Mouse (Mus musculus): ENCODE measurements around the gene Nup205. TPM values are rescaled to one million over a fixed set of nuclear protein-coding genes. Genes with fewer than 3 reads are reported as not detected.

The Nup205 gene
- total and polyA plus RNA-seq, 2 experiments from 2014 or later, result 10.3 to 41.7 TPM

GRCm38 (mm10) chr6:35252477-35253346 is 75.5 kb downstream of the Nup205 start:
- Histone ChIP-seq H3K4me2 (ENCODE audit: low read depth, low read length, poor library complexity, severe bottlenecking) (peak overlapping the region; percentile 69), H3K9ac (replicated peaks; ENCODE audit: low read length, poor library complexity, severe bottlenecking) (peak overlapping the region; percentile 55), H3K36me3 (ENCODE audit: insufficient read depth, low read length) (no peaks in the 10 kb centered on the region), H3K9me3 (ENCODE audit: low read length) (no peaks in the 10 kb centered on the region), H3K27me3 (ENCODE audit: insufficient read depth, low read length) (no peaks in the 10 kb centered on the region), H3K4me1 (ENCODE audit: insufficient read depth, low read length) (no peaks in the 10 kb centered on the region), H3K27ac (ENCODE audit: low read depth, low read length) (peak overlapping the region; percentile 57; the same call in 1 of the 2 replicates), H3K4me3 (ENCODE audit: low read depth, low read length) (peak overlapping the region; percentile 78)
- DNase-seq (ENCODE audit: low spot score) (peak; percentile 80), ATAC-seq (ENCODE audit: low FRiP score) (peak; percentile 87)
- TF ChIP-seq CTCF (IDR thresholded peaks at IDR 0.05), result peak; percentile 93
- under 1% methylated on average over 53 of the region's 60 CpGs for WGBS

GRCm38 (mm10) chr6:35253474-35253873 is 76.3 kb downstream of the Nup205 start:
- no peaks in the 10 kb centered on the region for H3K9me3 ChIP-seq (ENCODE audit: low read length)

GRCm38 (mm10) chr6:35254136-35254904 is 77.1 kb downstream of the Nup205 start:
- Histone ChIP-seq H3K4me2 (ENCODE audit: low read depth, low read length, poor library complexity, severe bottlenecking) (peak overlapping the region; percentile 5; the same call in 1 of the 2 replicates), H3K27ac (ENCODE audit: low read depth, low read length) (no peak overlapping the region), H3K4me3 (ENCODE audit: low read depth, low read length) (no peak overlapping the region), H3K27me3 (ENCODE audit: insufficient read depth, low read length) (no peaks in the 10 kb centered on the region), H3K36me3 (ENCODE audit: insufficient read depth, low read length) (no peaks in the 10 kb centered on the region), H3K9ac (replicated peaks; ENCODE audit: low read length, poor library complexity, severe bottlenecking) (no peak overlapping the region), H3K4me1 (ENCODE audit: insufficient read depth, low read length) (no peaks in the 10 kb centered on the region), H3K9me3 (ENCODE audit: low read length) (no peaks in the 10 kb centered on the region)
- no peak for TF ChIP-seq CTCF (IDR thresholded peaks at IDR 0.05)
- ATAC-seq (ENCODE audit: low FRiP score) (no peak), DNase-seq (ENCODE audit: low spot score) (no peak)
- 58% methylated on average over 9 of the region's 9 CpGs for WGBS

More at GRCm38 (mm10) chr6:35253474-35253873, 76.3 kb downstream of the Nup205 start:
- Histone ChIP-seq H3K36me3 (ENCODE audit: insufficient read depth, low read length) (no peaks in the 10 kb centered on the region), H3K4me3 (ENCODE audit: low read depth, low read length) (peak overlapping the region; percentile 78), H3K4me2 (ENCODE audit: low read depth, low read length, poor library complexity, severe bottlenecking) (peak overlapping the region; percentile 69), H3K4me1 (ENCODE audit: insufficient read depth, low read length) (no peaks in the 10 kb centered on the region), H3K27ac (ENCODE audit: low read depth, low read length) (no peak overlapping the region), H3K27me3 (ENCODE audit: insufficient read depth, low read length) (no peaks in the 10 kb centered on the region), H3K9ac (replicated peaks; ENCODE audit: low read length, poor library complexity, severe bottlenecking) (no peak overlapping the region)
- ATAC-seq (ENCODE audit: low FRiP score) (no peak), DNase-seq (ENCODE audit: low spot score) (no peak)
- 49% methylated on average over 5 of the region's 5 CpGs for WGBS
- TF ChIP-seq CTCF (IDR thresholded peaks at IDR 0.05), result no peak

- no peaks in the 10 kb centered on the region for H3K36me3 ChIP-seq (ENCODE audit: insufficient read depth, low read length)
- no peak overlapping the region for H3K9ac ChIP-seq (replicated peaks; ENCODE audit: low read length, poor library complexity, severe bottlenecking)
- no peak for TF ChIP-seq CTCF (IDR thresholded peaks at IDR 0.05)
- 66% methylated on average over 12 of the region's 12 CpGs for WGBS
- no peak overlapping the region for H3K4me2 ChIP-seq (ENCODE audit: low read depth, low read length, poor library complexity, severe bottlenecking)
- H3K27ac ChIP-seq (ENCODE audit: low read depth, low read length), result no peak overlapping the region
- no peak for ATAC-seq (ENCODE audit: low FRiP score)
- H3K4me1 ChIP-seq (ENCODE audit: insufficient read depth, low read length), result no peaks in the 10 kb centered on the region
- H3K4me3 ChIP-seq (ENCODE audit: low read depth, low read length), result no peak overlapping the region
- no peaks in the 10 kb centered on the region for H3K27me3 ChIP-seq (ENCODE audit: insufficient read depth, low read length)
- no peak for DNase-seq (ENCODE audit: low spot score)
- H3K9me3 ChIP-seq (ENCODE audit: low read length), result no peaks in the 10 kb centered on the region
These were observed 77.8 kb downstream of the Nup205 start for GRCm38 (mm10) chr6:35255017-35255416.

- Histone ChIP-seq H3K9me3 (ENCODE audit: low read length) (no peaks in the 10 kb centered on the region), H3K27me3 (ENCODE audit: insufficient read depth, low read length) (no peaks in the 10 kb centered on the region), H3K4me1 (ENCODE audit: insufficient read depth, low read length) (no peaks in the 10 kb centered on the region), H3K4me3 (ENCODE audit: low read depth, low read length) (no peak overlapping the region), H3K36me3 (ENCODE audit: insufficient read depth, low read length) (peaks cover 5% of the 10 kb centered on the region; the same call in 1 of the 2 replicates), H3K4me2 (ENCODE audit: low read depth, low read length, poor library complexity, severe bottlenecking) (no peak overlapping the region), H3K9ac (replicated peaks; ENCODE audit: low read length, poor library complexity, severe bottlenecking) (no peak overlapping the region), H3K27ac (ENCODE audit: low read depth, low read length) (no peak overlapping the region)
- TF ChIP-seq CTCF (IDR thresholded peaks at IDR 0.05), result no peak
- 82% methylated on average over 7 of the region's 7 CpGs for WGBS
- no peak for DNase-seq (ENCODE audit: low spot score)
- ATAC-seq (ENCODE audit: low FRiP score), result no peak
These were observed 79.5 kb downstream of the Nup205 start for GRCm38 (mm10) chr6:35256691-35257090.
